Mouse (Mus musculus) lung, embryonic 14.5 days (tissue): ENCODE results near the gene Abca8b. TPM values are rescaled to one million over a fixed set of nuclear protein-coding genes. Genes with fewer than 3 reads are reported as not detected.

Source experiments
- ATAC-seq: fragments of 200-750 bp; cut with Nextera tagmentation; 2 replicates; pipeline ENCODE4 v1.8.0; 2017; ENCODE audit warnings: mild to moderate bottlenecking, moderate TSS enrichment, moderate library complexity; ENCODE audit not compliant: insufficient read depth
- DNase-seq: peaks from one replicate; pipeline ENCODE4 v3.0.0-alpha.2; 2015
- H3K27ac ChIP-seq: fragments of 300-500 bp; sonication (generic); 2 replicates; pipeline ENCODE4 v1.5.1; 2014; ENCODE audit warnings: low read depth, mild to moderate bottlenecking, moderate library complexity
- H3K27me3 ChIP-seq: fragments of 300-500 bp; sonication (generic); 2 replicates; pipeline ENCODE4 v1.6.1; 2014; ENCODE audit warnings: low read length, control low read depth; ENCODE audit not compliant: insufficient read depth
- H3K36me3 ChIP-seq: fragments of 300-500 bp; sonication (generic); 2 replicates; pipeline ENCODE4 v1.6.1; 2014; ENCODE audit warnings: control low read depth; ENCODE audit not compliant: insufficient read depth
- H3K4me1 ChIP-seq: fragments of 300-500 bp; sonication (generic); 2 replicates; pipeline ENCODE4 v1.6.1; 2014; ENCODE audit warnings: antibody characterized with exemption, control low read depth; ENCODE audit not compliant: insufficient read depth
- H3K4me2 ChIP-seq: fragments of 300-500 bp; sonication (generic); 2 replicates; pipeline ENCODE4 v1.6.1; 2014; ENCODE audit warnings: mild to moderate bottlenecking
- H3K4me3 ChIP-seq: fragments of 300-500 bp; sonication (generic); 2 replicates; pipeline ENCODE4 v1.5.1; 2014; ENCODE audit warnings: low read depth, low read length
- H3K9ac ChIP-seq: fragments of 300-500 bp; sonication (generic); 2 replicates; pipeline ENCODE4 v1.6.1; 2014
- H3K9me3 ChIP-seq: fragments of 300-500 bp; sonication (generic); 2 replicates; pipeline ENCODE4 v1.6.1; 2016; ENCODE audit warnings: low read depth, low read length, control low read depth
- CTCF ChIP-seq: IDR thresholded peaks from 2 replicates; pipeline ENCODE4 v1.5.1; 2016; ENCODE audit warnings: antibody characterized with exemption, low read depth
- WGBS: fragments of 180-500 bp; shearing (Covaris S2); extraction: QIAGEN DNeasy Blood & Tissue Kit; methylation state at CpG from one replicate; pipeline ENCODE4 v1.1.7; 2014; 5-methylcytosine and 5-hydroxymethylcytosine counted together
- polyA plus RNA-seq: library from polyadenylated mRNA; unstranded; fragments of >200 nt; fragmentation: Nextera tagmentation; extraction: Ambion mirVana; gene quantifications from 2 replicates; pipeline ENCODE4 v1.2.1, GENCODE M21; 2014

The Abca8b gene
- polyA plus RNA-seq, 1 experiment from 2014 or later = 0.53 TPM

- H3K9me3 ChIP-seq = no peaks in the 10 kb centered on the region
- H3K36me3 ChIP-seq = no peaks in the 10 kb centered on the region
- no peak for TF ChIP-seq CTCF
- ATAC-seq = peak; percentile 11; the same call in 1 of the 2 replicates
- no peak for DNase-seq
- H3K9ac ChIP-seq = no peak overlapping the region
- no peak overlapping the region for H3K4me3 ChIP-seq
- H3K4me2 ChIP-seq = no peak overlapping the region
- WGBS = 62% methylated on average over 3 of the region's 3 CpGs
- no peaks in the 10 kb centered on the region for H3K27me3 ChIP-seq
- H3K27ac ChIP-seq = peak overlapping the region; percentile 51; the same call in 1 of the 2 replicates
- H3K4me1 ChIP-seq = peaks cover 7% of the 10 kb centered on the region
Observed at GRCm38 (mm10) chr11:109885521-109885920, 110.1 kb downstream of the Abca8b start.

GRCm38 (mm10) chr11:109884801-109885200, 110.8 kb downstream of the Abca8b start:
- Histone ChIP-seq H3K9me3 (no peaks in the 10 kb centered on the region), H3K27ac (peak overlapping the region; percentile 51; the same call in 1 of the 2 replicates), H3K27me3 (no peaks in the 10 kb centered on the region), H3K9ac (no peak overlapping the region), H3K4me2 (no peak overlapping the region), H3K36me3 (no peaks in the 10 kb centered on the region), H3K4me3 (no peak overlapping the region), H3K4me1 (peaks cover 7% of the 10 kb centered on the region)
- 0 out of 2 replicates have a peak, but pooled peaks have one; percentile 14 for TF ChIP-seq CTCF
- DNase-seq (peak; percentile 96), ATAC-seq (peak; percentile 91)
- 28% methylated on average over 4 of the region's 4 CpGs for WGBS

GRCm38 (mm10) chr11:109884126-109884525, 111.5 kb downstream of the Abca8b start:
- ATAC-seq (no peak), DNase-seq (no peak)
- no peak overlapping the region for H3K9ac ChIP-seq
- H3K27ac ChIP-seq = peak overlapping the region; percentile 3; the same call in 1 of the 2 replicates
- no peaks in the 10 kb centered on the region for H3K36me3 ChIP-seq
- no peaks in the 10 kb centered on the region for H3K9me3 ChIP-seq
- WGBS = 26% methylated on average over 3 of the region's 3 CpGs
- H3K4me2 ChIP-seq = no peak overlapping the region
- H3K4me3 ChIP-seq = no peak overlapping the region
- no peaks in the 10 kb centered on the region for H3K27me3 ChIP-seq
- H3K4me1 ChIP-seq = peaks cover 7% of the 10 kb centered on the region
- TF ChIP-seq CTCF = no peak

Other genes starting within 250 kb of the Abca8b start
- gene 1700012B07Rik, start 167.8 kb downstream of the Abca8b start, polyA plus RNA-seq = not detected in 2 replicates
- 3.6 and 4.8 TPM in 2 replicates for gene Abca8a, start 100.1 kb upstream of the Abca8b start, polyA plus RNA-seq
- 6.3 and 6.8 TPM in 2 replicates for gene Abca9, start 172.4 kb upstream of the Abca8b start, polyA plus RNA-seq